Mouse (Mus musculus) adrenal gland, adult 8-10 months (tissue): Measurements from ENCODE around the gene Slc8a1. TPM values are rescaled to one million over a fixed set of nuclear protein-coding genes. Genes with fewer than 3 reads are reported as not detected.

ENCODE experiments used
- DNase-seq: peaks from one replicate; pipeline ENCODE4 v3.0.0; 2022
- total RNA-seq, 4 experiments: library from RNA; stranded (reverse); gene quantifications; 2 replicates each; pipeline ENCODE4 v1.2.4; 2022

Slc8a1 gene
- total RNA-seq, 4 experiments from 2014 or later, result 6.0 to 10.9 (median 8.4) TPM

DNA sequence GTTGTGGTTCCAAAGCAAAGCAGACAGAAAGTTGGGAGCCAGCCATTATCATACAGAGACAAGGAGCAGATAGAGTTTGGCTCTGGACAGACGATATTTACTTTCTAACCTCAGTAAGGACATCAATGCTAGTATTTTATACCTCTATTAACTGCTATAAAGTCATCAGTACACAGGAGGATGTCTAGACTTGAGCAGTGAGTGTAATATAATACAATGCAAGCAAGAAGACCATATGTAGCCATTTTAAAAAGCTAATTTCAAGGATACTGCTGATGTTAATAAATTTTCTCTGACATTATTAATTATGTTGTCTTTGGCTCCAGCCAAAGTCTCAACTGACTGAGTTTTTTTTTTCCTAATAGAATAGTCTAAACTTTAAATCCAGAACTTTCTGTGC lies 402.7 kb downstream of the Slc8a1 start:
- DNase-seq, result no peak
